ENCODE assay signal across 8 mouse cellular contexts in the genomic region with DNA sequence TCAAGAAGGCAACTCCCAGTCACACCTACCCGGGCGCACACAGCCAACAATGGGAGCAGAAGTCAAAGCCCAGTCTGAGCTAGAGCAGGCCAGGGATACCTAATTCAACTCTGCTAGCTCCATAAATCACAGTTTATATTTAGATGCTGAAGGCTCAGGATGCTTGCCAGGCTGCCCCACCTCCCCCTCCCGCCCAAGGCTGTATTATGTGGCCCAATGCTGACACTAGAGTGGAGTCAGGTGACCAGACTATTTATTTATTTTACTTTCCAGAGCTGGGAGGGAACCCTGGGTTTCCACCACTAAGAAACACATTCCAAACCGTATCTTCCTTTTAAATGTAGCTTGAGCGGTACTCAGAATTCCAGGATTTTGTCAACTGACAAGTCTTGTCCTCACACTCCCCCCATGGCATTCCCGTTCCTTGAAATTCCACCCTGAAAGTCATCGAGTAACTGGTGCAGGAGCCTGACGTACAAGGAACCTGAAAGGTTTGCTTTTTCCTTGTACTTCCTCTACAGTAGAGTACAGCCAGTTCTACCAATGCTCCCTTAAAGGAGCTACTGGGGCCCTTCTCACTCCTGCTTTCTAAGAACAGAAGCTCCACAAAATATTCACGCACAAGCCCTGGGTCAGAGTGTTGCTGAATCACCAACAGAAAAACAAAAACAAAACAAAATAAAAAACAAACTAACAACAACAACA. TPM values are rescaled to one million over a fixed set of nuclear protein-coding genes. Genes with fewer than 3 reads are reported as not detected.
DNase-seq lines count a peak whose midpoint lies in the region; ATAC-seq and TF ChIP-seq lines count a peak whose summit lies in the region.

No protein-coding gene starts in this region.

- no peak overlapping the region for H3K4me3 ChIP-seq in embryonic facial prominence, embryonic 14.5 days (ENCODE audit: low read depth, low read length)
- no peak overlapping the region for H3K4me3 ChIP-seq in intestine, postnatal 0 days (ENCODE audit: low read depth, low read length)
- no peak overlapping the region for H3K4me3 ChIP-seq in midbrain, embryonic 16.5 days (ENCODE audit: low read depth, low read length)
- H3K4me3 ChIP-seq in midbrain, embryonic 15.5 days: no peak overlapping the region

- H3K27me3 ChIP-seq in embryonic facial prominence, embryonic 14.5 days (replicated peaks; ENCODE audit: control insufficient read depth, insufficient read depth, low read length): no peaks in the 10 kb centered on the region
- no peaks in the 10 kb centered on the region for H3K27me3 ChIP-seq in intestine, postnatal 0 days (replicated peaks; ENCODE audit: control insufficient read depth, insufficient read depth, low read length)
- no peaks in the 10 kb centered on the region for H3K27me3 ChIP-seq in midbrain, embryonic 16.5 days (ENCODE audit: control insufficient read depth, insufficient read depth, low read depth, low read length)
- no peaks in the 10 kb centered on the region for H3K27me3 ChIP-seq in midbrain, embryonic 15.5 days (replicated peaks)

- no peaks in the 10 kb centered on the region for H3K9me3 ChIP-seq in embryonic facial prominence, embryonic 14.5 days (ENCODE audit: control insufficient read depth, low read length)
- H3K9me3 ChIP-seq in intestine, postnatal 0 days (ENCODE audit: control insufficient read depth): no peaks in the 10 kb centered on the region
- H3K9me3 ChIP-seq in midbrain, embryonic 16.5 days (replicated peaks; ENCODE audit: control insufficient read depth, low read length, poor library complexity, severe bottlenecking): no peaks in the 10 kb centered on the region
- H3K9me3 ChIP-seq in midbrain, embryonic 15.5 days: no peaks in the 10 kb centered on the region

- peak overlapping the region; percentile 63 for H3K27ac ChIP-seq in embryonic facial prominence, embryonic 14.5 days (replicated peaks; ENCODE audit: low read depth, low read length)
- no peak overlapping the region for H3K27ac ChIP-seq in intestine, postnatal 0 days (ENCODE audit: low read depth, low read length)
- no peak overlapping the region for H3K27ac ChIP-seq in midbrain, embryonic 16.5 days (ENCODE audit: low read length)
- no peak overlapping the region for H3K27ac ChIP-seq in midbrain, embryonic 15.5 days

- no peak overlapping the region for H3K9ac ChIP-seq in embryonic facial prominence, embryonic 14.5 days (ENCODE audit: low read depth, low read length)
- no peak overlapping the region for H3K9ac ChIP-seq in intestine, postnatal 0 days (ENCODE audit: low read depth, low read length)
- H3K9ac ChIP-seq in midbrain, embryonic 16.5 days (ENCODE audit: low read depth, low read length): no peak overlapping the region
- H3K9ac ChIP-seq in midbrain, embryonic 15.5 days: no peak overlapping the region

- peak; percentile 41; the same call in 1 of the 2 replicates for ATAC-seq in embryonic facial prominence, embryonic 14.5 days (ENCODE audit: low read depth)
- ATAC-seq in intestine, postnatal 0 days: no peak; the same call in 1 of the 2 replicates
- no peak for ATAC-seq in midbrain, embryonic 16.5 days
- ATAC-seq in midbrain, embryonic 15.5 days (replicated peaks): no peak

- H3K36me3 ChIP-seq in embryonic facial prominence, embryonic 14.5 days (ENCODE audit: control insufficient read depth, insufficient read depth, low read length): peaks cover 14% of the 10 kb centered on the region
- no peaks in the 10 kb centered on the region for H3K36me3 ChIP-seq in intestine, postnatal 0 days (ENCODE audit: control insufficient read depth, insufficient read depth)
- H3K36me3 ChIP-seq in midbrain, embryonic 16.5 days (ENCODE audit: control insufficient read depth, insufficient read depth, low read length): peaks cover 9% of the 10 kb centered on the region
- H3K36me3 ChIP-seq in midbrain, embryonic 15.5 days (replicated peaks): peaks cover 12% of the 10 kb centered on the region

- TF ChIP-seq CTCF in intestine, postnatal 0 days (IDR thresholded peaks at IDR 0.05; ENCODE audit: low read depth): no peak

- 53% methylated on average over 9 of the region's 9 CpGs for WGBS in embryonic facial prominence, embryonic 14.5 days
- WGBS in intestine, postnatal 0 days: 50% methylated on average over 9 of the region's 9 CpGs
- 86% methylated on average over 9 of the region's 9 CpGs for WGBS in midbrain, embryonic 16.5 days
- WGBS in midbrain, embryonic 15.5 days: 80% methylated on average over 9 of the region's 9 CpGs

- H3K4me2 ChIP-seq in embryonic facial prominence, embryonic 14.5 days (ENCODE audit: low read depth, low read length): peak overlapping the region; percentile 15
- H3K4me2 ChIP-seq in intestine, postnatal 0 days (replicated peaks; ENCODE audit: low read depth): peak overlapping the region; percentile 13
- H3K4me2 ChIP-seq in midbrain, embryonic 16.5 days (ENCODE audit: low read length): no peak overlapping the region
- H3K4me2 ChIP-seq in midbrain, embryonic 15.5 days: no peak overlapping the region

- peak; percentile 61 for DNase-seq in adipocyte (ENCODE audit: low spot score)
- peak; percentile 53 for DNase-seq in embryonic facial prominence, embryonic 14.5 days (ENCODE audit: low spot score)
- DNase-seq in lung, postnatal 10 days: peak; percentile 79
- no peak for DNase-seq in cerebellum, postnatal 36 days
- DNase-seq in cerebellum, adult 18-20 months: no peak

- peaks cover 14% of the 10 kb centered on the region; the same call in 1 of the 2 replicates for H3K4me1 ChIP-seq in embryonic facial prominence, embryonic 14.5 days (ENCODE audit: control insufficient read depth, insufficient read depth, low read length)
- H3K4me1 ChIP-seq in intestine, postnatal 0 days (replicated peaks; ENCODE audit: control insufficient read depth, insufficient read depth, low read length): no peaks in the 10 kb centered on the region
- H3K4me1 ChIP-seq in midbrain, embryonic 16.5 days (ENCODE audit: control insufficient read depth, insufficient read depth, low read length): no peaks in the 10 kb centered on the region
- H3K4me1 ChIP-seq in midbrain, embryonic 15.5 days: no peaks in the 10 kb centered on the region

RNA-seq across cellular contexts. Expression of a gene that starts 51.9 kb away (rescaled TPM):
- polyA plus RNA-seq in embryonic facial prominence, embryonic 14.5 days (2014; fragmentation: Nextera tagmentation; extraction: Ambion mirVana): 103 and 104 TPM in 2 replicates
- polyA plus RNA-seq in intestine, postnatal 0 days (2015; fragmentation: Nextera tagmentation; extraction: Ambion mirVana): 45.7 and 46.8 TPM in 2 replicates
- 88.7 and 102 TPM in 2 replicates for polyA plus RNA-seq in midbrain, embryonic 16.5 days (2015; fragmentation: Nextera tagmentation; extraction: Ambion mirVana)
- polyA plus RNA-seq in midbrain, embryonic 15.5 days (2015; fragmentation: Nextera tagmentation; extraction: Ambion mirVana): 103 and 113 TPM in 2 replicates

Comparison
In these comparisons a context has a peak if more than half of its experiments do, and no peak if none do; other contexts are left out.
1. DNase-seq: peak in adipocyte (single experiment), embryonic facial prominence, embryonic 14.5 days (single experiment) and lung, postnatal 10 days (single experiment); none in cerebellum, postnatal 36 days (0 of 2) and cerebellum, adult 18-20 months (0 of 2).
2. H3K4me2 ChIP-seq: peak in embryonic facial prominence, embryonic 14.5 days (single experiment) and intestine, postnatal 0 days (single experiment); none in midbrain, embryonic 16.5 days (single experiment) and midbrain, embryonic 15.5 days (single experiment).